23 mouse cellular contexts compared by ENCODE assay signal in the genomic region with DNA sequence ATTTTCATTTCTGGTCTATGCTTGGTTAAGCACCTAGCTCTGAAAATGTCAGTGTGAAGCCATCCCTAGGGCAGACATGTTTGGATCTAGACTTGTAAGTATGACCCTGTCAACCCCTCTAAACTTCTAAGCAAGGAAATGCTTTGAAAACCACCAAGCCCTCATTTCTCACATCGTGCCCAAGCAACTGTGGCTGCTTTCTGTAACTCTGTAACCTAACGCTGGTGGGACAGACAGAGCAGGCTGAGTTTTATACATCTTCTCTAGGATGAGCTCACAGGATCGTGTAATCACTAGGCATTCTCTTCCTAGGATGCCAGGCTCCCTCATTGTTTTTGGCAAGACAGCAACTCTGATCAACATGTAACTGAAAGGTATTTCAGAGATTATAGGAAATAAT.
"Had no signal": no experiment of that assay in that cellular context is flagged by ENCODE, and none has a peak within 500 bp of the region (broad histone marks: within the 10 kb centered on the region; RNA-seq: fewer than 3 reads in every experiment).

No protein-coding gene starts in this region.

- H3K27ac ChIP-seq: gastrocnemius, adult 2 months; heart, adult 2 months; heart, embryonic 13.5 days; heart, embryonic 15.5 days; hindbrain, embryonic 13.5 days; hindbrain, embryonic 15.5 days; hindbrain, postnatal 0 days; limb, embryonic 13.5 days; limb, embryonic 15.5 days; liver, embryonic 12.5 days; liver, embryonic 14.5 days had no signal

- H3K27me3 ChIP-seq: heart, embryonic 13.5 days; heart, embryonic 15.5 days; hindbrain, embryonic 13.5 days; hindbrain, embryonic 15.5 days; limb, embryonic 13.5 days; limb, embryonic 15.5 days; liver, embryonic 12.5 days had no signal

- ATAC-seq: hindbrain, postnatal 0 days; intestine, embryonic 16.5 days; liver, embryonic 12.5 days had no signal

- H3K4me3 ChIP-seq: gastrocnemius, adult 2 months; heart, adult 2 months; heart, embryonic 13.5 days; heart, embryonic 15.5 days; hindbrain, embryonic 13.5 days; hindbrain, embryonic 15.5 days; limb, embryonic 13.5 days; limb, embryonic 15.5 days; liver, embryonic 12.5 days had no signal

- H3K4me2 ChIP-seq: heart, embryonic 11.5 days; heart, embryonic 13.5 days; heart, embryonic 15.5 days; hindbrain, embryonic 13.5 days; hindbrain, embryonic 15.5 days; limb, embryonic 13.5 days; limb, embryonic 15.5 days; liver, embryonic 12.5 days had no signal

- H3K9ac ChIP-seq: heart, embryonic 13.5 days; heart, embryonic 15.5 days; hindbrain, embryonic 13.5 days; hindbrain, embryonic 15.5 days; limb, embryonic 13.5 days; limb, embryonic 15.5 days; liver, embryonic 12.5 days; liver, embryonic 14.5 days had no signal

- DNase-seq: gastrocnemius, adult 2 months; gastrocnemius, postnatal 10 days; gastrocnemius, postnatal 25 days; heart, adult 2 months; heart, postnatal 4 days; kidney, adult 11 months; kidney, adult 2 months; kidney, postnatal 14 days; kidney, postnatal 36 days; layer of hippocampus, adult 9-11 months; layer of hippocampus, postnatal 36 days; left cerebral cortex, postnatal 4 days had no signal

- H3K4me1 ChIP-seq: heart, embryonic 13.5 days; heart, embryonic 15.5 days; hindbrain, embryonic 15.5 days; limb, embryonic 13.5 days; limb, embryonic 15.5 days; liver, embryonic 12.5 days had no signal

- H3K9me3 ChIP-seq: heart, embryonic 13.5 days; heart, embryonic 15.5 days; hindbrain, embryonic 13.5 days; hindbrain, embryonic 15.5 days; limb, embryonic 13.5 days; limb, embryonic 15.5 days; liver, embryonic 12.5 days had no signal

- H3K36me3 ChIP-seq: heart, embryonic 13.5 days; heart, embryonic 15.5 days; hindbrain, embryonic 13.5 days; hindbrain, embryonic 15.5 days; limb, embryonic 13.5 days; limb, embryonic 15.5 days; liver, embryonic 12.5 days had no signal
